Mouse (Mus musculus) monocyte, adult 2 months (primary cell): ENCODE measurements at regions not wholly inside any gene's neighbourhood (a gene's known extent, or its start where the extent isn't known, plus 50 kb on each side); places are given as distances from the start of the nearest gene placed in this dataset.

Experiments used
- DNase-seq, 2 experiments: peaks; one replicate each; pipeline ENCODE4 v3.0.0; 2022; ENCODE audit warnings: low spot score in 2 of 2, low read depth in 1 of 2

DNA sequence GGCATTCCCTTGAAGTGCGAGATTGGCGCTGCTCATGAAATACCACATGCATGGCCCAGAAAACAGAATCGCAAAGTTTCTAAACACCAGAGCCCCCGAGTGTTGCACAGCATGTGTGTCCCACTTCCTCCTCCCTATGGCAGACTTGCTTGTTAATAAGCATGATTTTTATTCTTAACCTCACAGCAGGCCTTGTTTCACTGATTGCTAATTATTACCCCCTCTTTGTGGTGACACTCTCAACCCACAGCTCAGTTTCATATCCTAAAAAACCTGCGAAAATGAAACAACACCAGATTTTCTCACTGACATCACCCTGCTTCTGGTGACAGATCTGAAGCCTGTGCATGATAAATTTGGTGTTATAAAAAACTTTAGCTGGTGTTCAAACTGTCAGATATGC lies 1319.3 kb upstream of the Gm7489 start:
- DNase-seq: peak in 1 of 2 experiments; percentile 5

DNA sequence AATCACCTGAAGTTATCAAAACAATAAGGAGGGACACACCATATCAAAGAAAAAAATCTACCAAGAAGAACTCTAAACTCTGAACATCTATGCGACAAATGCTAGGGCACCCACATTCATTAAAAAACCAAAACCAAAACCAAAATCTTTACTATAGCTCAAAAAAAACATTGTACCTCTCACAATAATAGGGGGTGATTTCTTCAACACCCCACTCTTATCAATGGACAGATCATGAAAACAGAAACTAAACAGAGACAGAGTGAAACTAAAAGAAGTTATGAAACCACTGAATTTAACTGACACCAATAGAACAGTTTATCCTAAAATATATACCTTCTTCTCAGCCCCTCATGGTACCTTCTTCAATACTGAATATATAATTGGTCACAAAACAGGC lies 1314.5 kb upstream of the Gm7489 start:
- DNase-seq: no peak

DNA sequence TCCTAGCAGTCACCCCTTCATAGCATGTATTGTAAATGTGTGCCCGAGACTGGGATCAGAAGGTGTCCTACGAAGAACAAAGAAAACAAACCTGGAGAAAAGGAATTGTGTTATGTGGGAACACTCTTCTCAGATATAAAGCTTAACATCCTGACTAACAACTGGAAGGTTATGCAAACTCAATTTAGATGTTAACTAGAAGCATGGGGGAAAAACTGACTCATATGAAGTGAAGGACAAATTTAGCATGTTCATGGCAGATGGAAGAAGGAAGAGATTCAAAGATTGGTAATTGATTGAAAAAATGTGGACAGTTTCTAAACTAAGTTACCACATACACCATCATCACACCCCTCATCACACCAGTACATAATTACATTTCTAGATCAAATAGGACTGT lies 1307.1 kb upstream of the Gm7489 start:
- no peak for DNase-seq

DNA sequence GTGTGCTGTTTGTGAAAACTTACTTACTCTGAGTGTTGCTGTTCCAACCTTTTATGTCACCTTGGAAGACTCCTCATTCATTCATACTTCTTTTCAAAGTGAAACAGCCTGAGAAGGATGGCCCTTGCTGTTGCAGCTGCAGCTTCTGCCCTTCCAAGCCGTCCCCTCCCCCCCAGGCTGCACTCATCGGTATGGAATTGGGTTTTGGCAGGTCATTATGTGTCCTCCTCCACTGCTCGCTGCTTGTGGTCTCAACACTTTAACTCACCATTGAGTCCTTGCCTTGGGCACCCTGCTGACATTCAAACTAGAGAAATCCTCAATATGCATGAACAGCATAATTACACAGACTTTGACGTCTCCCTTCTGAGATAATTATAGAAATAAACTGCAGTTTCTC lies 1295.3 kb upstream of the Gm7489 start:
- DNase-seq: no peak

DNA sequence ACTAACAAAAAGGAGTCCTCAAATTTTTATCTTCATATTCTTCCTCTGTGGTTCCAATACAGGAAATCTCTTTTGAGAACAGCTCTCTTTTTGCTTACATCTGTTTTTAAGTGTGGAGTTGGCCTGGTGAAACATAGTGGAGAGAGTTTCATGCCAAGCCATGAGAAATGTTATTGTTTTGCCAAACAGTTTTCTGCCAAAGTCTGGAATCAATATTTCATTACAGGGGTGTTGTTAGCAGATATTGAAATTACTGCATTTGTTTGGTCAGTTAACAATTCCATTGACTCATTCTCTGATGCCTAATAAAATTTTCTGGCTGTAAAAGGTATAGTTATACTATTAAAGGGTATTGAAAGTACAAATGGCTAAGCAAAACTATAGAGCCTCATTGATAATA lies 1285.2 kb upstream of the Gm7489 start:
- no peak for DNase-seq

DNA sequence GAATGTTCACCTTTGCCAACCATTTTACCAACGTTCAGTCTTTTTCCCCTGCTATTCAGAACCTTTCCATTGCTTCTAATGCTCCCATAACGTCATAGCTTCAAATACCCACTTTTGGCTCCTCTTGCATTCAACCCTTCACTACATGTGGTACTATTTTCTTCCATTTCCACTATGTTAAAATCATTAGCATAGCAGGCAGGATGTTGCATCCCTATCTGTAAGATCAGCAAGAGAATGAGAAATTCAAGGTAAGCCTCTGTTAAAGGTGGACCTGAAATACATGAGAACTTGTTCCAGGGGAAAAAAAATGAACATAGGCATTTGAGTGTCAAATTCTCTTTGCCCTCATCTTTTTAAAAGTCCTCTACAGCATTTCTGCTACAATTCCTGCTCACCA lies 1284.7 kb upstream of the Gm7489 start:
- no peak for DNase-seq

DNA sequence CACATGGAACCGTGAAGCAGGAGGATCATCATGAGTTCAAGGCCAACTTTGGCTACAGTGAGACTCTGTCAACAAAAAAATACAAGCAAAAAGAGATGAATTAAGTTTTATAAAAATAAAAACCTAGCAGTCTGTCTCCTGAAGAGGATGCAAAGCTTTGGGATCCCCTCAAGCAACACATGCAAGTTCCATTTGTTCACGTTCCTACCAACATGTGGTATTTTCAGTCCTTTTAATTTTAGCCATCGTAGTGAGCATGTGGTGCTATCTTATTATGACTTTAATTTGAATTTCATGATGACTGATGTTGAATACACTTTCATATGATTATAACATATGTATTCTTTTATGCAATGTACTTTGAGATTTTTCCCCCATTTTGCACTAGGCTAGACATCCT lies 1244.9 kb upstream of the Gm7489 start:
- DNase-seq: no peak

DNA sequence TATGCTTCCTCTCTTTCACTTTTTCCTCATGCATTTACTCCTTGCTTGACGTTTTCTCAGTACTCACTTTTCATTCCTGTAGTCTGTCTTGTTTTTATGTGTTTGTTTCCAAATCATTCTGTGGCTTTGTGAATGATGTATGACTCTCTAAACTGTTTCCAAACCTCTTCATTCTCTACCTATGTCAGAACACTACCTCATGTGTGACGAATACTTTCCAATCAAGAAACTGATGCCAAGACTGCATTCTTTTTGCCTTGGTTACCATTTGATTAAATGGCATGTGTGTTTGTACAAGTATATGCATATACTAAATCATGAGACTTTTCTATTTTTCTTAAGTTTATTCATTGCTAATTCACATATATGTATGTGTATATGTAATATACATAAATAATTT lies 1238.7 kb upstream of the Gm7489 start:
- no peak for DNase-seq

DNA sequence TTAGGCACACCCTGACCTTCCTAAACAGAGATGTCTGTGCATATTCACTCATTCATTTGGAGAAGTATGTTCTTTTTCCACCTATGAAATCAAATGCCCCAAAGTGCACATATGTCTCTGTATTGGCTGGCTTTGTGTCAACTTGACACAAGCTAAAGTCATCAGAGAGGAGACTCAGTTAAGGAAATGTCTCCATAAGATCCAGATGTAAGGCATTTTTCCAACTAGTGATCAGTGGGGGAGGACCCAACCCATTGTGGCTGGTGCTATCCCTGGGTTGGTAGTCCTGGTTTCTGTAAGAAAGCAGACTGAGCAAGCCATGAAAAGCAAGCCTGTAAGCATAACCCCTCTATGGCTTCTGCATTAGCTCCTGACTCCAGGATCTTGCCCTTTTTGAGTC lies 1226.8 kb upstream of the Gm7489 start:
- no peak for DNase-seq
